Mouse (Mus musculus): ENCODE data around the gene Cldn4.

GRCm38 (mm10) chr5:134981149-134981548 is 34.4 kb upstream of the Cldn4 start:
- TF ChIP-seq POLR2A (IDR thresholded peaks at IDR 0.05; ENCODE audit: insufficient read depth, low read length) (no peak), CTCF (IDR thresholded peaks at IDR 0.05; ENCODE audit: low read depth, low read length) (no peak)
